Mouse (Mus musculus) kidney, postnatal 0 days (tissue): ENCODE data around the gene Dnajb4. TPM values are rescaled to one million over a fixed set of nuclear protein-coding genes. Genes with fewer than 3 reads are reported as not detected.
A peak's percentile ranks its signal among the peaks of the same experiment; 100 is the strongest.

ENCODE experiments used
- ATAC-seq: fragments of 200-750 bp; cut with Nextera tagmentation; replicated peaks from 2 replicates; pipeline ENCODE4 v1.8.0; 2017; ENCODE audit warnings: low read depth, moderate number of reproducible peaks, moderate TSS enrichment, moderate library complexity; ENCODE audit not compliant: low FRiP score
- DNase-seq: peaks from one replicate; pipeline ENCODE4 v3.0.0-alpha.2; 2016; ENCODE audit warnings: low spot score
- H3K27ac ChIP-seq: fragments of 300-500 bp; sonication (generic); 2 replicates; pipeline ENCODE4 v1.5.1; 2014; ENCODE audit warnings: mild to moderate bottlenecking
- H3K27me3 ChIP-seq: fragments of 300-500 bp; sonication (generic); 2 replicates; pipeline ENCODE4 v1.6.1; 2014; ENCODE audit warnings: low read length, mixed read lengths; ENCODE audit not compliant: insufficient read depth
- H3K36me3 ChIP-seq: fragments of 300-500 bp; sonication (generic); 2 replicates; pipeline ENCODE4 v1.6.1; 2014; ENCODE audit warnings: low read length, mixed read lengths; ENCODE audit not compliant: insufficient read depth
- H3K4me1 ChIP-seq: fragments of 300-500 bp; sonication (generic); replicated peaks from 2 replicates; pipeline ENCODE4 v1.6.1; 2014; ENCODE audit warnings: antibody characterized with exemption, low read length, mixed read lengths; ENCODE audit not compliant: insufficient read depth
- H3K4me2 ChIP-seq: fragments of 300-500 bp; sonication (generic); 2 replicates; pipeline ENCODE4 v1.6.1; 2014; ENCODE audit warnings: mild to moderate bottlenecking, low read length, moderate library complexity, mixed read lengths
- H3K4me3 ChIP-seq: fragments of 300-500 bp; sonication (generic); replicated peaks from 2 replicates; pipeline ENCODE4 v1.5.1; 2014; ENCODE audit warnings: low read depth, low read length
- H3K9ac ChIP-seq: fragments of 300-500 bp; sonication (generic); 2 replicates; pipeline ENCODE4 v1.6.1; 2014; ENCODE audit warnings: low read depth, low read length
- H3K9me3 ChIP-seq: fragments of 300-500 bp; sonication (generic); replicated peaks from 2 replicates; pipeline ENCODE4 v1.6.1; 2016; ENCODE audit warnings: low read length, inconsistent platforms, mixed read lengths
- CTCF ChIP-seq: IDR thresholded peaks from 2 replicates; pipeline ENCODE4 v1.5.1; 2016; ENCODE audit warnings: antibody characterized with exemption, low read depth, mild to moderate bottlenecking, moderate library complexity
- WGBS: fragments of 180-500 bp; shearing (Covaris S2); extraction: QIAGEN DNeasy Blood & Tissue Kit; methylation state at CpG from one replicate; pipeline ENCODE4 v1.1.7; 2014; 5-methylcytosine and 5-hydroxymethylcytosine counted together
- polyA plus RNA-seq: library from polyadenylated mRNA; unstranded; fragments of >200 nt; fragmentation: Nextera tagmentation; extraction: Ambion mirVana; gene quantifications from 2 replicates; pipeline ENCODE4 v1.2.1, GENCODE M21; 2015

Dnajb4 gene
- polyA plus RNA-seq, 1 experiment from 2014 or later, result 32.5 TPM

- ATAC-seq (no peak), DNase-seq (no peak)
- peak overlapping the region; percentile 79 for H3K4me2 ChIP-seq
- peak overlapping the region; percentile 100 for H3K9ac ChIP-seq
- H3K4me3 ChIP-seq, result peak overlapping the region; percentile 94
- WGBS, result 7% methylated on average over 7 of the region's 7 CpGs
- H3K9me3 ChIP-seq, result no peaks in the 10 kb centered on the region
- H3K36me3 ChIP-seq, result peaks cover 12% of the 10 kb centered on the region
- TF ChIP-seq CTCF, result no peak
- H3K27ac ChIP-seq, result peak overlapping the region; percentile 99; the same call in 1 of the 2 replicates
- H3K4me1 ChIP-seq, result peaks cover 21% of the 10 kb centered on the region
- no peaks in the 10 kb centered on the region for H3K27me3 ChIP-seq
Observed at GRCm38 (mm10) chr3:152211731-152212279, 1.7 kb upstream of the Dnajb4 start.

DNA sequence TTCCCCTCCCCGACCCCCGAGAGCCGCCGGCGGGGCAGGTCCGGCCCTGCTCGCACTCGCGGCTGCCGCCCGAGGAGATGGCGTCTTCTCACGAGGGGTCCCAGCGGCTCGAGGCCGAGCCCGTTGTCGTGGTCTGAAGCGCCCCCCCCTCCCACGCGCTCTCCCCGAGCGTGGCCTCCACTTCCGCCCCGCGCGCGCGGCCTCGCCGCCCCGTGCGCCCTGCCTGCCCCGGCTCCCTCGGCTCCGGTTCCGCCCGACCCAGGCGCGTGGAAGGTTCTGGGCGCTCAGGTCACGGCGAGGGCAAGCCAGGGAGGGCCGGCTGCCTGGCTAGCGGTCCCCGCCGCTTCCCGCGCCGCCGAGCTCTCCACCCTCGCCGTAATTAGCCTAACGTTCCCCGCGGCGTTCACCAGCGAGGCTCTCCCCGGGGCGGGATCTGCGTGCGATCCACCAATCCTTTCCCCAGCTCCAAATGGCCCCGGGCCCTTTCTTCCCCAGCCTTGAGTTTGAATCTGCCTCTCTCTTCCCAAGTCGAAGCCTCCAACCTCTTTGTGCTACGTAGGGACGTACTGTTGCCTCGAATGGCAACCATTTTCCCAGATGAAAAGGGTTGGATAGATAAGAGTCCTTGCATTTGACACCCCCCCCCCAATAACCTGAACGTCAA lies 758 bp upstream of the Dnajb4 start:
- Histone ChIP-seq H3K27ac (peak overlapping the region; percentile 99), H3K27me3 (no peaks in the 10 kb centered on the region), H3K4me1 (peaks cover 21% of the 10 kb centered on the region), H3K4me2 (peak overlapping the region; percentile 79), H3K4me3 (peak overlapping the region; percentile 94), H3K36me3 (peaks cover 5% of the 10 kb centered on the region), H3K9ac (peak overlapping the region; percentile 100), H3K9me3 (no peaks in the 10 kb centered on the region)
- peak; percentile 71 for DNase-seq
- TF ChIP-seq CTCF, result no peak
- under 1% methylated on average over 47 of the region's 68 CpGs for WGBS
- peak; percentile 62 for ATAC-seq

DNA sequence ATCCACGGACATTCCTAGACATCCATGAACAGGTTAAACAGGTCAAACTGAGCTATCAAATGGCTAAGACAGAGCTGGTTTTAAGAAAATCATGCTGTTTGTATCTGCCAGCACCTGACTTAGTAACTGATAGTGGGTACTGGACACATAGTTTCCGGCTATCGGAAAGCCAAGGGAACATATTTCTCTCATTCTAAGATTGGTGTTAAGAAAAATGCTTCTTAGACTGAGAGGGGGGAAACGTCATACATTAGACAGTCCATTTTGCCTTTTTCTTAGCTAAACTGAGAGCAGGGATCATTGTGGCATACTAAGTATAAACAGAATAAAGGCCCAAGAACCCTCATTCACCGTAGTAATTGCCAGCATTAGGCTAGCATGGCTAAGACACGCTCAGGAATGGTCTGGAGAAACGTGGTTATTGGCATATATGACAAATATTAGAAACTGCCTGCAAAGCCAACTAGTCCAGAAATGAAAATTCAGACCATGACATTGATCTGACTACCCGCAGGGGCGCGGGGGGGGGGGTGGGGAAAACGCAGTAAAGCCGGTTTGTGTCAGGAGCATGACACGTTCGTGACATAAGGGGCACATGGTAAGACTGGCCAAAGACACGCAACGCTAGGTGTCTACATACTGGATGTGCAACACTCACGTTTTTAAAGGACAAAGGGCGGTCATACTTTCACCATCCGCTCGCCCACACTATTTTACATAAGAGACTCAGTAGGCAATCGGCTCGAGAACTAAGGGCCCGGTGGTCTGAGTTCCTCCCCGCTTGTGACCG lies 730 bp downstream of the Dnajb4 start:
- Histone ChIP-seq H3K4me1 (peaks cover 21% of the 10 kb centered on the region), H3K27me3 (no peaks in the 10 kb centered on the region), H3K9me3 (no peaks in the 10 kb centered on the region), H3K4me3 (peak overlapping the region; percentile 94), H3K27ac (peak overlapping the region; percentile 99), H3K4me2 (peak overlapping the region; percentile 82), H3K36me3 (no peaks in the 10 kb centered on the region), H3K9ac (peak overlapping the region; percentile 98)
- DNase-seq (peak; percentile 64), ATAC-seq (peak; percentile 37)
- WGBS, result 3% methylated on average over 25 of the region's 25 CpGs
- TF ChIP-seq CTCF, result no peak

- H3K27me3 ChIP-seq, result no peaks in the 10 kb centered on the region
- WGBS, result 84% methylated on average over 7 of the region's 7 CpGs
- DNase-seq, result no peak
- H3K4me2 ChIP-seq, result no peak overlapping the region
- H3K27ac ChIP-seq, result no peak overlapping the region
- H3K36me3 ChIP-seq, result no peaks in the 10 kb centered on the region
- H3K9me3 ChIP-seq, result no peaks in the 10 kb centered on the region
- no peak for TF ChIP-seq CTCF
- ATAC-seq, result no peak
- H3K9ac ChIP-seq, result no peak overlapping the region
- peaks cover 19% of the 10 kb centered on the region for H3K4me1 ChIP-seq
- H3K4me3 ChIP-seq, result no peak overlapping the region; the same call in 1 of the 2 replicates
Observed at GRCm38 (mm10) chr3:152208096-152208885, 1.8 kb downstream of the Dnajb4 start.

DNA sequence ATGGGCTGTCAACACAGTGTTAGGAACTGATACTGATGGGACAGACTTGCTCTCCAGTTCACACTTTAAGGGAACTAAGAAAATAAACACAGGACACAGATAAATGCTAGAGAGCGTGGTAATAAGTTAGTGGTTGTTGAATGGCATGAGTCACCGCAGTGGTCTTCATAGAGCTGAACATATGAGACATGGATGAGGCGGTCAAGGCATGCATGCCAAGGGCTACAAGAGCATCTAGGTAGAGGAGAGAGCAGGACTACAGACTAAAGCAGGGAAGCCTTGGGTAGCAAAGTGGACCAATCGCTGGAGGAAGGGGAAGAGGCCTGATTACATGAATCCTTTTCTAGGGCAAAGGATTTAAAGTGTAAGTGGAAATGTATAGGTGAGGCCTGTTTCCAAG lies 2.9 kb downstream of the Dnajb4 start:
- no peak for TF ChIP-seq CTCF

GRCm38 (mm10) chr3:152204577-152204976 lies 5.5 kb downstream of the Dnajb4 start:
- no peak for TF ChIP-seq CTCF
- no peak for ATAC-seq
- DNase-seq, result no peak
- no peaks in the 10 kb centered on the region for H3K27me3 ChIP-seq
- no peak overlapping the region for H3K27ac ChIP-seq
- H3K9me3 ChIP-seq, result no peaks in the 10 kb centered on the region
- no peak overlapping the region for H3K4me3 ChIP-seq
- H3K36me3 ChIP-seq, result no peaks in the 10 kb centered on the region
- no peak overlapping the region for H3K4me2 ChIP-seq
- 78% methylated on average over 3 of the region's 3 CpGs for WGBS
- no peak overlapping the region for H3K9ac ChIP-seq
- 0 out of 2 replicates have a peak, but pooled peaks cover 4% of the 10 kb centered on the region for H3K4me1 ChIP-seq

More for the DNA sequence above, 2.9 kb downstream of the Dnajb4 start:
- no peak overlapping the region for H3K4me3 ChIP-seq
- no peak overlapping the region for H3K4me2 ChIP-seq
- no peak overlapping the region for H3K9ac ChIP-seq
- no peaks in the 10 kb centered on the region for H3K27me3 ChIP-seq
- WGBS, result 95% methylated on average over 4 of the region's 4 CpGs
- H3K27ac ChIP-seq, result no peak overlapping the region
- DNase-seq (no peak), ATAC-seq (no peak)
- H3K4me1 ChIP-seq, result 0 out of 2 replicates have a peak, but pooled peaks cover 7% of the 10 kb centered on the region
- no peaks in the 10 kb centered on the region for H3K36me3 ChIP-seq
- H3K9me3 ChIP-seq, result no peaks in the 10 kb centered on the region
